Mouse (Mus musculus) small intestine, adult 2 months (tissue): ENCODE measurements around the gene Stt3a.

Experiments used
- CTCF ChIP-seq: fragments of 200-500 bp; IDR thresholded peaks from 2 replicates; pipeline ENCODE4 v1.5.1; 2012; ENCODE audit warnings: low read depth, mild to moderate bottlenecking, control low read depth, inconsistent platforms, low read length, moderate library complexity, mixed read lengths; ENCODE audit not compliant: insufficient replicate concordance, insufficient read length; ENCODE audit errors: extremely low read depth
- POLR2A ChIP-seq: fragments of 200-500 bp; IDR thresholded peaks from 2 replicates; pipeline ENCODE4 v1.6.1; 2012; ENCODE audit warnings: low read depth, mild to moderate bottlenecking, control low read depth, inconsistent platforms, low read length, moderate library complexity

DNA sequence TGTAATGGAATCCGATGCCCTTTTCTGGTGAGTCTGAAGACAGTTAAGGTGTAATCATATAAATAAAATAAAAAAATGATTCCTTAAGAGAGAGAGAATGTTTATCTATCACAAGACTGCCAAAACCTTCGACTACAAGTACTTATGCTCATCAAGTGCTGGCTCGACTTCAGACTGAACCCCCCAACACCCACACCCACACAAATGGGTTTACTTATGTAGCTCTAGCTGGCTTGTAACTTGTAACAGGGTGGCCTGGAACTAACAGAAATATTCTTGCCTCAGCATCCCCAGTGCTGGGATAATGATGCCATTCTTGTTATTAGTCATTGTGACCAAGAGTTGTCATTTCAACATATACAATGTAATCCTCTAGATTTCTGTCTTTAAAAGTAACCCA, 36.4 kb upstream of the Stt3a start:
- no peak for TF ChIP-seq CTCF
- no peak for TF ChIP-seq POLR2A
